Mouse (Mus musculus) hindbrain, embryonic 14.5 days (tissue): Measurements from ENCODE around the gene Rarb. TPM values are rescaled to one million over a fixed set of nuclear protein-coding genes. Genes with fewer than 3 reads are reported as not detected.
A peak's percentile ranks its signal among the peaks of the same experiment; 100 is the strongest.

Experiments used
- ATAC-seq: fragments of 200-750 bp; cut with Nextera tagmentation; 2 replicates; pipeline ENCODE4 v1.8.0; 2017; ENCODE audit warnings: moderate number of reproducible peaks, mild to moderate bottlenecking, moderate TSS enrichment, moderate library complexity; ENCODE audit not compliant: low FRiP score
- DNase-seq: peaks from one replicate; pipeline ENCODE4 v3.0.0-alpha.2; 2015; ENCODE audit warnings: low spot score
- H3K27ac ChIP-seq: fragments of 300-500 bp; sonication (generic); 2 replicates; pipeline ENCODE4 v1.5.1; 2014; ENCODE audit warnings: mild to moderate bottlenecking, moderate library complexity
- H3K27me3 ChIP-seq: fragments of 300-500 bp; sonication (generic); 2 replicates; pipeline ENCODE4 v1.6.1; 2014; ENCODE audit warnings: mild to moderate bottlenecking, low read length, mixed read lengths; ENCODE audit not compliant: control insufficient read depth, insufficient read depth
- H3K36me3 ChIP-seq: fragments of 300-500 bp; sonication (generic); replicated peaks from 2 replicates; pipeline ENCODE4 v1.6.1; 2014; ENCODE audit not compliant: control insufficient read depth, insufficient read depth
- H3K4me1 ChIP-seq: fragments of 300-500 bp; sonication (generic); replicated peaks from 2 replicates; pipeline ENCODE4 v1.6.1; 2014; ENCODE audit warnings: antibody characterized with exemption, low read length, mixed read lengths; ENCODE audit not compliant: control insufficient read depth, insufficient read depth
- H3K4me2 ChIP-seq: fragments of 300-500 bp; sonication (generic); replicated peaks from 2 replicates; pipeline ENCODE4 v1.6.1; 2014; ENCODE audit warnings: mild to moderate bottlenecking, moderate library complexity
- H3K4me3 ChIP-seq: fragments of 300-500 bp; sonication (generic); replicated peaks from 2 replicates; pipeline ENCODE4 v1.5.1; 2014; ENCODE audit warnings: mild to moderate bottlenecking, low read length
- H3K9ac ChIP-seq: fragments of 300-500 bp; sonication (generic); 2 replicates; pipeline ENCODE4 v1.6.1; 2014
- H3K9me3 ChIP-seq: fragments of 300-500 bp; sonication (generic); 2 replicates; pipeline ENCODE4 v1.6.1; 2016; ENCODE audit warnings: low read length; ENCODE audit not compliant: control insufficient read depth
- WGBS: fragments of 180-500 bp; shearing (Covaris S2); extraction: QIAGEN DNeasy Blood & Tissue Kit; methylation state at CpG from one replicate; pipeline ENCODE4 v1.1.7; 2014; 5-methylcytosine and 5-hydroxymethylcytosine counted together
- polyA plus RNA-seq: library from polyadenylated mRNA; unstranded; fragments of >200 nt; fragmentation: Nextera tagmentation; extraction: Ambion mirVana; gene quantifications from 2 replicates; pipeline ENCODE4 v1.2.1, GENCODE M21; 2014

Gene Rarb
- polyA plus RNA-seq, 1 experiment from 2014 or later = 28.1 TPM

- no peaks in the 10 kb centered on the region for H3K9me3 ChIP-seq
- H3K9ac ChIP-seq = no peak overlapping the region
- no peaks in the 10 kb centered on the region for H3K4me1 ChIP-seq
- 47% methylated on average over 8 of the region's 8 CpGs for WGBS
- no peak for DNase-seq
- H3K27ac ChIP-seq = no peak overlapping the region
- ATAC-seq = no peak
- no peaks in the 10 kb centered on the region for H3K36me3 ChIP-seq
- no peak overlapping the region for H3K4me3 ChIP-seq
- no peaks in the 10 kb centered on the region for H3K27me3 ChIP-seq
- H3K4me2 ChIP-seq = no peak overlapping the region
These were observed 214.4 kb downstream of the Rarb start for GRCm38 (mm10) chr14:16604469-16605064.

- 61% methylated on average over 5 of the region's 5 CpGs for WGBS
- H3K9me3 ChIP-seq = no peaks in the 10 kb centered on the region
- H3K27me3 ChIP-seq = no peaks in the 10 kb centered on the region
- peaks cover 5% of the 10 kb centered on the region for H3K4me1 ChIP-seq
- H3K27ac ChIP-seq = no peak overlapping the region
- no peak overlapping the region for H3K9ac ChIP-seq
- no peak for DNase-seq
- H3K4me2 ChIP-seq = no peak overlapping the region
- H3K36me3 ChIP-seq = no peaks in the 10 kb centered on the region
- ATAC-seq = no peak
- no peak overlapping the region for H3K4me3 ChIP-seq
These were observed 215.8 kb downstream of the Rarb start for GRCm38 (mm10) chr14:16603040-16603590.

- Histone ChIP-seq H3K4me3 (no peak overlapping the region), H3K27ac (no peak overlapping the region), H3K9me3 (no peaks in the 10 kb centered on the region), H3K4me1 (peaks cover 10% of the 10 kb centered on the region), H3K9ac (no peak overlapping the region), H3K4me2 (no peak overlapping the region), H3K27me3 (no peaks in the 10 kb centered on the region), H3K36me3 (no peaks in the 10 kb centered on the region)
- 72% methylated on average over 7 of the region's 7 CpGs for WGBS
- no peak for ATAC-seq
- DNase-seq = no peak
These were observed 219.7 kb downstream of the Rarb start for GRCm38 (mm10) chr14:16599224-16599623.

GRCm38 (mm10) chr14:16598074-16598501 lies 220.9 kb downstream of the Rarb start:
- ATAC-seq = 0 out of 2 replicates have a peak, but pooled peaks have one; percentile 15
- Histone ChIP-seq H3K27me3 (no peaks in the 10 kb centered on the region), H3K27ac (no peak overlapping the region), H3K4me3 (no peak overlapping the region), H3K4me2 (no peak overlapping the region), H3K9ac (no peak overlapping the region), H3K4me1 (peaks cover 10% of the 10 kb centered on the region), H3K36me3 (no peaks in the 10 kb centered on the region), H3K9me3 (no peaks in the 10 kb centered on the region)
- 29% methylated on average over 4 of the region's 4 CpGs for WGBS
- no peak for DNase-seq

GRCm38 (mm10) chr14:16589139-16589538 lies 229.8 kb downstream of the Rarb start:
- Histone ChIP-seq H3K27me3 (no peaks in the 10 kb centered on the region), H3K27ac (no peak overlapping the region), H3K9me3 (no peaks in the 10 kb centered on the region), H3K4me2 (no peak overlapping the region), H3K4me3 (no peak overlapping the region), H3K4me1 (no peaks in the 10 kb centered on the region), H3K9ac (no peak overlapping the region), H3K36me3 (no peaks in the 10 kb centered on the region)
- DNase-seq = no peak
- peak; percentile 82 for ATAC-seq
- WGBS = 70% methylated on average over 4 of the region's 4 CpGs

- Histone ChIP-seq H3K4me3 (no peak overlapping the region), H3K36me3 (no peaks in the 10 kb centered on the region), H3K4me1 (peaks cover 4% of the 10 kb centered on the region; the same call in 1 of the 2 replicates), H3K9ac (no peak overlapping the region), H3K9me3 (no peaks in the 10 kb centered on the region), H3K4me2 (no peak overlapping the region), H3K27ac (no peak overlapping the region), H3K27me3 (peaks cover 13% of the 10 kb centered on the region)
- ATAC-seq (no peak), DNase-seq (no peak)
These were observed 240.9 kb downstream of the Rarb start for GRCm38 (mm10) chr14:16578100-16578499.

GRCm38 (mm10) chr14:16577049-16577448 lies 241.9 kb downstream of the Rarb start:
- Histone ChIP-seq H3K4me1 (peaks cover 4% of the 10 kb centered on the region; the same call in 1 of the 2 replicates), H3K27me3 (peaks cover 13% of the 10 kb centered on the region), H3K4me3 (no peak overlapping the region), H3K9ac (no peak overlapping the region), H3K27ac (no peak overlapping the region), H3K9me3 (no peaks in the 10 kb centered on the region), H3K36me3 (no peaks in the 10 kb centered on the region), H3K4me2 (no peak overlapping the region)
- DNase-seq = no peak
- WGBS = 33% methylated on average over 1 of the region's 1 CpGs
- no peak for ATAC-seq

- under 1% methylated on average over 52 of the region's 52 CpGs for WGBS
- Histone ChIP-seq H3K36me3 (no peaks in the 10 kb centered on the region), H3K9ac (peak overlapping the region; percentile 70), H3K4me3 (peak overlapping the region; percentile 67), H3K27ac (peak overlapping the region; percentile 77), H3K4me1 (peaks cover 4% of the 10 kb centered on the region; the same call in 1 of the 2 replicates), H3K4me2 (peak overlapping the region; percentile 98), H3K27me3 (peaks cover 13% of the 10 kb centered on the region), H3K9me3 (no peaks in the 10 kb centered on the region)
- DNase-seq (peak; percentile 84), ATAC-seq (peak; percentile 90)
These were observed 243.8 kb downstream of the Rarb start for GRCm38 (mm10) chr14:16574925-16575721.

GRCm38 (mm10) chr14:16573475-16574171 lies 245.3 kb downstream of the Rarb start:
- no peak overlapping the region for H3K27ac ChIP-seq
- peaks cover 4% of the 10 kb centered on the region; the same call in 1 of the 2 replicates for H3K4me1 ChIP-seq
- H3K9ac ChIP-seq = peak overlapping the region; percentile 70; the same call in 1 of the 2 replicates

More at GRCm38 (mm10) chr14:16573475-16574171, 245.3 kb downstream of the Rarb start:
- Histone ChIP-seq H3K4me2 (peak overlapping the region; percentile 98), H3K9me3 (no peaks in the 10 kb centered on the region), H3K36me3 (no peaks in the 10 kb centered on the region), H3K27me3 (peaks cover 13% of the 10 kb centered on the region), H3K4me3 (peak overlapping the region; percentile 67)
- WGBS = 44% methylated on average over 6 of the region's 6 CpGs
- ATAC-seq = no peak
- no peak for DNase-seq
